Mouse (Mus musculus): ENCODE measurements at regions not wholly inside any gene's neighbourhood (a gene's known extent, or its start where the extent isn't known, plus 50 kb on each side); places are given as distances from the start of the nearest gene placed in this dataset.

- DNase-seq: no peak
Observed at GRCm38 (mm10) chr1:34740891-34741290, 102.0 kb downstream of the Fam168b start.

- DNase-seq: no peak
Observed at GRCm38 (mm10) chr1:34742234-34742633, 100.6 kb downstream of the Fam168b start.

GRCm38 (mm10) chr1:34745881-34746280, 97.0 kb downstream of the Fam168b start:
- DNase-seq: peak; percentile 53

- DNase-seq: peak; percentile 52
Observed at GRCm38 (mm10) chr1:34749161-34750040, 93.5 kb downstream of the Fam168b start.

- peak; percentile 73 for DNase-seq
Observed at GRCm38 (mm10) chr1:34750061-34751054, 92.5 kb downstream of the Fam168b start.

- DNase-seq: peak; percentile 55
Observed at GRCm38 (mm10) chr1:34751128-34751527, 91.7 kb downstream of the Fam168b start.

- no peak for DNase-seq
Observed at GRCm38 (mm10) chr1:34753581-34753980, 89.3 kb downstream of the Fam168b start.

- no peak for DNase-seq
Observed at GRCm38 (mm10) chr1:34760547-34760946, 82.3 kb downstream of the Fam168b start.

GRCm38 (mm10) chr1:34761436-34761835, 81.4 kb downstream of the Fam168b start:
- DNase-seq: no peak

- no peak for DNase-seq
Observed at GRCm38 (mm10) chr1:34761870-34762269, 81.0 kb downstream of the Fam168b start.

Data from cerebellum, adult 11-12 months (tissue).